Mouse (Mus musculus): ENCODE results near the gene Txndc17. TPM values are rescaled to one million over a fixed set of nuclear protein-coding genes. Genes with fewer than 3 reads are reported as not detected.

Gene Txndc17
- polyA plus RNA-seq, 1 experiment, result not detected

DNA sequence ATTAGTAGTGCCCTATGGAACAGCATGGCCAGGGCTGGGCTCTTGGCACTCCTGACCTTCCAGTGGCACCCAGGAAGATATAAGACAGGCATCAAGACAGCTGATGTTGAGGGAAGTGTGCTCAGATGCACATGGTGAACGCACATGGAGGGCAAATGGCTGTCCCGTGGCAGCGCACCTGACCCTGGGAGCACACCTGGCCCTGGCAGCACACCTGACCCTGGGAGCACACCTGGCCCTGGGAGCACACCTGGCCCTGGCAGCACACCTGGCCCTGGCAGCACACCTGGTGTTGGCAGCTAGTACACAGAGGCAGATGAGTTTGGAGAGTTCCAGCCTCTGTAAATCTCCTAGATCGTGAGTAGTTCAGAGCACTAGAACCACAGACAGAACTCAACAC, 21.2 kb downstream of the Txndc17 start:
- WGBS, result 94% methylated on average over 4 of the region's 4 CpGs
- no peak overlapping the region for H3K27ac ChIP-seq (ENCODE audit: insufficient read depth, low read depth, low read length)
- TF ChIP-seq POLR2A (IDR thresholded peaks at IDR 0.05; ENCODE audit: insufficient read depth, low read depth, low read length) (no peak), CTCF (IDR thresholded peaks at IDR 0.05; ENCODE audit: insufficient read depth, low read depth, low read length) (no peak)
- H3K4me1 ChIP-seq (ENCODE audit: control insufficient read depth, insufficient read depth, low read length), result peaks cover 11% of the 10 kb centered on the region
- H3K4me3 ChIP-seq (ENCODE audit: insufficient read depth, low read depth, low read length), result no peak overlapping the region

DNA sequence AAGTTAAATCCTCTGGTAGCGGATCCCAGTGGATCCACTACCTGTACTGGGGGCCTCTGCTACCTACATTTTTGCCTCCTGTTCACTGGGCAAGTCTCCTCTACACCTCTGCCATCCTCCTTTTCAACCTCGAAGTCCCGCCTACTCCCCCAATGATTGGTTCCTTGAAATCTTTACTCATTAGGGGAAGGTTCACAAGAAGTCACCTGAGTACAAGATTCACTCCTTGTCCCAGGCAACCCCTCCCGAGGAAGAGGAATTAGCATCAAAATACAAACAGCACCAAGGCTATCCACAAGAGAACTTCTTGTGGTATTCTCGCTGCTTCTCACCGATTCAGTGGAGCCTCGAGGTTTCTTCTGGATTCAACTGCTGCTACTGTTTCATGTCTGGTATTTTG, 24.7 kb downstream of the Txndc17 start:
- Histone ChIP-seq H3K4me3 (ENCODE audit: insufficient read depth, low read depth, low read length) (no peak overlapping the region), H3K27ac (ENCODE audit: insufficient read depth, low read depth, low read length) (no peak overlapping the region), H3K4me1 (ENCODE audit: control insufficient read depth, insufficient read depth, low read length) (peaks cover 11% of the 10 kb centered on the region)
- TF ChIP-seq POLR2A (IDR thresholded peaks at IDR 0.05; ENCODE audit: insufficient read depth, low read depth, low read length) (no peak), CTCF (IDR thresholded peaks at IDR 0.05; ENCODE audit: insufficient read depth, low read depth, low read length) (no peak)
- 91% methylated on average over 7 of the region's 7 CpGs for WGBS

DNA sequence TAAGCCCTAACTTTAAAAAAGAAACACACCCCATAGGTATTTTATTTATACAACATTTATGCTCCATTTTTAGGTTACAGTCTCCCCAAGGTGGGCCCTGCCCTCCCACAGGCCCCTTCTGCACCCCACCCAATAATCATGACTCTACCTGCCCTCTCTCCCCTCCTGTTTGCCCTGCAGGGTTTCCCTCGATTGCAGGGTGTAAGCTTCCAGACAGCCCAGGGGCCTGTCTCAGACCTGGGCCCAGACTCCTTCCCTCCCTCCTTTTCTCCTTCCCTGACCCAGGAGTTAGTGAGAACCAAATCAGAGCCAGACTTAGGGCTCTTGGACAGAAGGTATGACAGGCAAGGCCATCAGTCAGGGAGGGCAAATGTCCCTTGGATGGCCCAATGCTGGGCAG, 25.6 kb downstream of the Txndc17 start:
- Histone ChIP-seq H3K4me3 (ENCODE audit: insufficient read depth, low read depth, low read length) (no peak overlapping the region), H3K4me1 (ENCODE audit: control insufficient read depth, insufficient read depth, low read length) (peaks cover 11% of the 10 kb centered on the region)

DNA sequence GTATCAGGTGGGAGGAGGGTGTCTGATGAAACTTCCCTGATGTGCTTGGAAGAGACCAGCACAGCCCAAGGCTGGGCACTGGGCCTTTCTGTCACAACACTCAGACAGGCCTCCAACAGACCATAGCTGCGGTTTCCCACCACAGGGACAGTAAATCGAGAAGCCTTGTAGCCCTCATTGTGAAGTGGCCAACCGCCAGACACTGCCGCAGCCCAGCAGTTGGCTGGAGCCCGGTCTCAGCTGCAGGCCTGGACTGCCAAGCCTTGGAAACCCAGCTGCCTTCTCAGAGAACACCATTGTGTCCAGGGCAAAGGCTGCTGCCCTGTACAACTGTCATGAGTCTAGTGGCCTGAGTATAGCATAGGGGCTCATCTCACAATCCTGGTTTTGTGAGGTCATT, 26.7 kb downstream of the Txndc17 start:
- TF ChIP-seq CTCF (IDR thresholded peaks at IDR 0.05; ENCODE audit: insufficient read depth, low read depth, low read length) (no peak), POLR2A (IDR thresholded peaks at IDR 0.05; ENCODE audit: insufficient read depth, low read depth, low read length) (no peak)
- H3K27ac ChIP-seq (ENCODE audit: insufficient read depth, low read depth, low read length), result peak overlapping the region; percentile 58
- peaks cover 11% of the 10 kb centered on the region for H3K4me1 ChIP-seq (ENCODE audit: control insufficient read depth, insufficient read depth, low read length)
- 51% methylated on average over 5 of the region's 5 CpGs for WGBS
- H3K4me3 ChIP-seq (ENCODE audit: insufficient read depth, low read depth, low read length), result no peak overlapping the region

More for the DNA sequence above, 25.6 kb downstream of the Txndc17 start:
- H3K27ac ChIP-seq (ENCODE audit: insufficient read depth, low read depth, low read length), result no peak overlapping the region
- 71% methylated on average over 1 of the region's 1 CpGs for WGBS
- no peak for TF ChIP-seq POLR2A (IDR thresholded peaks at IDR 0.05; ENCODE audit: insufficient read depth, low read depth, low read length)
- no peak for TF ChIP-seq CTCF (IDR thresholded peaks at IDR 0.05; ENCODE audit: insufficient read depth, low read depth, low read length)

DNA sequence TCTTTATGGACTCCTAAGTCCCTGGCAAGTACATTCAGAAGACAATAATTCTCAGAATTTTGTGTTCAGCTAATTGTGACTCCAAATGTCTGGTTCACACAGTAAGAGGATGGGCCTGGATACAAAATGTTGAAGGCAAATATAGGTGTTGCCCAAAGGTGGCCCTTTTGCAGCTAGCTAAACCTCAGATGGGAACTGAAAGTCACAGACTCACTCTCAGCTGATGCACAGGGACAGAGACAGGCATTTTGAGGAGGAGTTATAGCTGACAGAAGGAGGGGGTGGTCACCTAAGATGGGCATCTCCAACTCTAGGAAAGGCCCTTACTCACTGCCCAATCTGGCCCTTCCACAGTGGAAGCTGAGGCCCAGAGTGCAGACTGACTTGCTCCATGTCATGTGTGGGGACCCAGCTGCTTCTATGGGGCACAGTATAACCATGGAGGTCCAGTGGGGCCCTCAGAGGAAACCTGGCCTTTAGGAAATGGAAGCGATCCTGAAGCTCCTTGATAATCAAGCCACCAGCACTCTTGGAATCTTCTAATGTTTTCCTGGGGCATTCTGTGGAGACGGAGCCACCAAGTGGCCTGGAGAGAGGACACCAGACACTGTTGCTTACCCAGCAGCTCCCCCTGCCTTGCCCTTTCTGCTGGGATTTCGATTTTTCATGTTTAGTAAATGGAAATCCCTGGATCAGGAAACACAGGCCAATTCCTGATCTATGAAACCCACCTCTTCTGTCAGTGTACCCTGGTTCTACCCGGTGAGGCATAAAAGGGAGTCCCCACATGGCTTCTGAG, 32.9 kb downstream of the Txndc17 start:
- H3K4me1 ChIP-seq (ENCODE audit: control insufficient read depth, insufficient read depth, low read length), result no peaks in the 10 kb centered on the region

DNA sequence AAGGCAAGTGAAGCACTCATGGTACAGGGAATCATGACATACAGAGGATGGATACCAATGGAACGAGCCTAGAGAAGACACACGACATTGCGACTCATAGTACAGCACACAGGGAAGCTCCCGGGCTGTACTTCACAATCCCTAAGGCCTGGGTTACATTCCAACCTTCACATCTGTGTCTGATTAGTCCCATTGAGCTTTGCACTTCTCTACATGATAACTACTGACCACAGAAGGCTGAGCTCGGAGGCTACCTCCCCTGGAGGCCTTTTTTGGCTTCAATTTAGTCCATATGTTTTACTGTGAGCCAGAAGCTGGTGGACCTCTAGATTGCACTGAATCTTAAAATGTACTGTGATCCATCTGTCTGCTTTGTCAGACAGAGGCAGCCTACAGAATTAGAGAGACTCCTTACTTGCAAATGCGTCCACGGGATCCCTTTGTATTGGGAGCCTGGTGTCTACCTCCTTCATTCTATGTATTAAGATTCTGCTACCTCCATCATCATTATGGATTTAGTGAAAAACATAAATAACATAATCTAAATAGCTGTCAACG, 37.9 kb downstream of the Txndc17 start:
- Histone ChIP-seq H3K4me3 (ENCODE audit: insufficient read depth, low read depth, low read length) (no peak overlapping the region), H3K4me1 (ENCODE audit: control insufficient read depth, insufficient read depth, low read length) (no peaks in the 10 kb centered on the region), H3K27ac (ENCODE audit: insufficient read depth, low read depth, low read length) (no peak overlapping the region)
- TF ChIP-seq POLR2A (IDR thresholded peaks at IDR 0.05; ENCODE audit: insufficient read depth, low read depth, low read length) (no peak), CTCF (IDR thresholded peaks at IDR 0.05; ENCODE audit: insufficient read depth, low read depth, low read length) (no peak)
- WGBS, result 87% methylated on average over 8 of the region's 8 CpGs

More for the DNA sequence above, 32.9 kb downstream of the Txndc17 start:
- Histone ChIP-seq H3K4me3 (ENCODE audit: insufficient read depth, low read depth, low read length) (no peak overlapping the region), H3K27ac (ENCODE audit: insufficient read depth, low read depth, low read length) (no peak overlapping the region)
- no peak for TF ChIP-seq CTCF (IDR thresholded peaks at IDR 0.05; ENCODE audit: insufficient read depth, low read depth, low read length)
- no peak for TF ChIP-seq POLR2A (IDR thresholded peaks at IDR 0.05; ENCODE audit: insufficient read depth, low read depth, low read length)
- WGBS, result 75% methylated on average over 4 of the region's 4 CpGs

DNA sequence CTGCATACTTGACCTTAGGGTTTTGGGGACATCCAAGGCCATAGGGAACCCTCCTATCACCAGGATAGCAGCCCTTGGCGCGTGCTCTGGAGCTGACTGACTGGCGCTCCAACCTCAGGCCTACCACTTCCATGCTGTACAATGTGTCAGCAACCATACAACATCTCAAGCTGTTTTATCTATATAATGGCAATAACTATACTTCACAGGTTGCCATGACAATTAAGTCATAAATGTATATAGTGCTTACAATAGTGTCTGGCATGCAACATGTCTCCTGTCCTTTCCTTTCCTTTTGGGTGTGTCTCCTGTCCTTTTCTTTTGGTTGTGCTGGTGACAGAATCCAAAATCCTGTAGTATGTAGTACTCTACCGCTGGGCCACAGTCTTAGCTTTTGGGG, 48.3 kb downstream of the Txndc17 start:
- Histone ChIP-seq H3K27ac (ENCODE audit: insufficient read depth, low read depth, low read length) (no peak overlapping the region), H3K4me3 (ENCODE audit: insufficient read depth, low read depth, low read length) (no peak overlapping the region), H3K4me1 (ENCODE audit: control insufficient read depth, insufficient read depth, low read length) (no peaks in the 10 kb centered on the region)
- WGBS, result 94% methylated on average over 4 of the region's 4 CpGs
- TF ChIP-seq CTCF (IDR thresholded peaks at IDR 0.05; ENCODE audit: insufficient read depth, low read depth, low read length) (no peak), POLR2A (IDR thresholded peaks at IDR 0.05; ENCODE audit: insufficient read depth, low read depth, low read length) (no peak)

DNA sequence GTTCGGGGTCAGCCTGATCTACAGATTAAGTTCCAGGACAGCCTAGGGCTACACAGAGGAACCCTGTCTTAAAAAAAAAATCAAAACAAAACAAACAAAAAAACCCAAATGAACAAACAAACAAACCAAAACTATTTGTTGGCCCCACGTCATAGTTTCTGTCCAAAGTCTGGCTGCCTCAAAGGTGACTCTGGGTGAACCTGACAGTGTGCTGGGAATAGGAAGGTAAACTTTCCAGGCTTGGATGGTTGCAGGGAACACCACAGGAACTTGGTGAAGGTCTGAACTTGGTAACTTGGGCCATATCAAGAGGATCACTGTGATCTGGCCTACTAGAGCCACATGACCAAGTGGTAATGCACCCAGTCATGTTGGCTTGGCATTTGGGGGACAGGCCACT, 49.1 kb downstream of the Txndc17 start:
- TF ChIP-seq CTCF (IDR thresholded peaks at IDR 0.05; ENCODE audit: insufficient read depth, low read depth, low read length), result no peak
- TF ChIP-seq POLR2A (IDR thresholded peaks at IDR 0.05; ENCODE audit: insufficient read depth, low read depth, low read length), result no peak
- Histone ChIP-seq H3K4me1 (ENCODE audit: control insufficient read depth, insufficient read depth, low read length) (no peaks in the 10 kb centered on the region), H3K4me3 (ENCODE audit: insufficient read depth, low read depth, low read length) (no peak overlapping the region), H3K27ac (ENCODE audit: insufficient read depth, low read depth, low read length) (no peak overlapping the region)
- 92% methylated on average over 2 of the region's 2 CpGs for WGBS

Other genes starting within 250 kb of the Txndc17 start
- not detected in 2 replicates for gene Aipl1, start 170.0 kb upstream of the Txndc17 start, polyA plus RNA-seq (2012; ENCODE audit: insufficient read depth, insufficient read length, low replicate concordance, missing spikeins)
- not detected in 2 replicates for gene Pimreg, start 165.5 kb upstream of the Txndc17 start, polyA plus RNA-seq (2012; ENCODE audit: insufficient read depth, insufficient read length, low replicate concordance, missing spikeins)
- gene Pitpnm3, start 71.8 kb upstream of the Txndc17 start, polyA plus RNA-seq (2012; ENCODE audit: insufficient read depth, insufficient read length, low replicate concordance, missing spikeins), result not detected in 2 replicates
- gene Gm43951, start 707 bp upstream of the Txndc17 start, polyA plus RNA-seq (2012; ENCODE audit: insufficient read depth, insufficient read length, low replicate concordance, missing spikeins), result not detected in 2 replicates
- gene 4933427D14Rik, start 88 bp upstream of the Txndc17 start, polyA plus RNA-seq (2012; ENCODE audit: insufficient read depth, insufficient read length, low replicate concordance, missing spikeins), result not detected in 2 replicates
- gene Med31, start 8.0 kb downstream of the Txndc17 start, polyA plus RNA-seq (2012; ENCODE audit: insufficient read depth, insufficient read length, low replicate concordance, missing spikeins), result not detected in 2 replicates
- not detected in 2 replicates for gene Slc13a5, start 59.7 kb downstream of the Txndc17 start, polyA plus RNA-seq (2012; ENCODE audit: insufficient read depth, insufficient read length, low replicate concordance, missing spikeins)
- gene Xaf1, start 94.1 kb downstream of the Txndc17 start, polyA plus RNA-seq (2012; ENCODE audit: insufficient read depth, insufficient read length, low replicate concordance, missing spikeins), result not detected in 2 replicates
- not detected in 2 replicates for gene Fbxo39, start 106.9 kb downstream of the Txndc17 start, polyA plus RNA-seq (2012; ENCODE audit: insufficient read depth, insufficient read length, low replicate concordance, missing spikeins)
- not detected in 2 replicates for gene Tekt1, start 154.9 kb downstream of the Txndc17 start, polyA plus RNA-seq (2012; ENCODE audit: insufficient read depth, insufficient read length, low replicate concordance, missing spikeins)
- gene Smtnl2, start 204.2 kb downstream of the Txndc17 start, polyA plus RNA-seq (2012; ENCODE audit: insufficient read depth, insufficient read length, low replicate concordance, missing spikeins), result not detected in 2 replicates
- not detected in 2 replicates for gene Ggt6, start 228.0 kb downstream of the Txndc17 start, polyA plus RNA-seq (2012; ENCODE audit: insufficient read depth, insufficient read length, low replicate concordance, missing spikeins)
- gene Mybbp1a, start 233.8 kb downstream of the Txndc17 start, polyA plus RNA-seq (2012; ENCODE audit: insufficient read depth, insufficient read length, low replicate concordance, missing spikeins), result not detected in 2 replicates

Data from olfactory bulb, adult 2 months (tissue).